Mouse (Mus musculus) left cerebral cortex, postnatal 36 days (tissue): Measurements from ENCODE around the gene Gm12185. TPM values are rescaled to one million over a fixed set of nuclear protein-coding genes. Genes with fewer than 3 reads are reported as not detected.
"Not testable (repeated sequence)": the region's sequence is repeated elsewhere in the genome, so short reads cannot be mapped to it uniquely, and the experiment has no call there.

Experiments used
- DNase-seq, 2 experiments: peaks; one replicate each; pipeline ENCODE4 v3.0.0; 2021 to 2022; ENCODE audit warnings: low spot score in 2 of 2, mixed read lengths in 1 of 2
- intact Hi-C: fragments of 180-260 bp; cut with DNase I; formaldehyde crosslinking; loops from one replicate; pipeline ENCODE4 v1.15.1; 2025
- total RNA-seq, 2 experiments: library from RNA; stranded (reverse); gene quantifications; 2 replicates each; pipeline ENCODE4 v1.2.3; 2021

Gene Gm12185
- total RNA-seq, 2 experiments from 2014 or later, result 0.15 to 0.20 TPM

DNA sequence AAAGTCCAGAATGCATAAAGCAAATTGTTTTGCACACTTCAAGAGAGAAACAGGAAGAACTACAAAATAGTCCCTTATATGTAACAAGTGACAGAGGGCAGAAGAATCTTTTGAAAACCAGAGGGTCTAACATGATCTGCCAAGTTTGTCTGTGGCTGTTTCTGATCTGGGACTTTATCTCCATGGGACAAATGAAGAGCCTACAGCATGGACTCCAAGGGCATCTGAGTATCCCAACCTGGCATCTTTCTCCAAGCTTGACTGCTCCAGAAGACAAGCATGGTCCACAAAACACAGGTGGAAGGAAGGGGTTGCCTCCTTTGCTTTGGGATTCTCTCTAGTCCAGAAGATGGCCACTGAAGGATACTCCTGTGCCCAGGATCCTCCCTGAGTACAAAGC is 65.6 kb downstream of the Gm12185 start:
- DNase-seq, intact Hi-C loops: not testable (repeated sequence)

- DNase-seq, intact Hi-C loops: not testable (repeated sequence)
These were observed 68.2 kb downstream of the Gm12185 start for GRCm38 (mm10) chr11:48923818-48924217.

DNA sequence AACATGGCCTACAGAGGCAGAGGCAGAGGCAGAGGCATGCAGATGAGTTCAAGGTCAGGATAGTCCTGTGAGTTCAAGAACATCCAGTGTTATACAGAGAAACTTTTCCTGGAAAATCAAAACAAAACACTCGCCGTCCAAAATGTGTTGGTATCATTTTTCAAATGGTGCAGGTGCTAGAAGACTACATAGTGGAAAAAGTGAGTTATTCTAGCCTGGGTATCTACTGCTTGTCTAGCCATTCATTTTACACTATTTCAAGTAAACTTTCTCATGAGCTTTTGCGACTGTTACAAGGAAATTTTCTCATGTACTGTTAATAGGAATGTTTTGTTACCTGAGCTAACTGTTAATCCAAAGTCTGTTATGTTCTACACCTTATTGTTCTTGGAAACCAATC is 73.6 kb downstream of the Gm12185 start:
- intact Hi-C loops, result no loop called here
- no peak for DNase-seq

GRCm38 (mm10) chr11:48913611-48914010 is 78.4 kb downstream of the Gm12185 start:
- intact Hi-C loops, result no loop called here
- no peak for DNase-seq

DNA sequence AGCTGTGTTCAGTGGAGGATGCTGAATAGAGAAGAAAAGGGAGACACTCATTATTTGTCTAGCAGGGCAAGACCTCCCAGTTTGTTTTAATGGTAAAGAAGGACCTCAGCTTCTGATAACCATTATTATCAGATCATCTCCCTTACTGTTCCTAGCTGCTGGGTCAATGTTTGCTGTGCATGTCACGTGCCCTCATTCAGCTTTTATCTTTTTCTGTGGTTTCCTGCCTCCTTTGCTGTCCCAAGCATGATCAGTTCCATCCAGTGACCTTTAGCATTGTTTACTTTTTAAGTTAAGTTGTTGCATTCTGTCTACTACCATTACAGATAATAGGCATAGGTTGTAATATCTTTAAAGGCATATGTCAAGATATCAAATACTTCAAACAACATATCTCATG is 83.6 kb downstream of the Gm12185 start:
- DNase-seq, result no peak
- intact Hi-C loops, result no loop called here

- no peak for DNase-seq
- intact Hi-C loops, result no loop called here
These were observed 90.0 kb downstream of the Gm12185 start, which contains the start of gene Gm5431 for GRCm38 (mm10) chr11:48902021-48902420. TSS of gene Gm5431 (minus strand) at chr11:48902214.

DNA sequence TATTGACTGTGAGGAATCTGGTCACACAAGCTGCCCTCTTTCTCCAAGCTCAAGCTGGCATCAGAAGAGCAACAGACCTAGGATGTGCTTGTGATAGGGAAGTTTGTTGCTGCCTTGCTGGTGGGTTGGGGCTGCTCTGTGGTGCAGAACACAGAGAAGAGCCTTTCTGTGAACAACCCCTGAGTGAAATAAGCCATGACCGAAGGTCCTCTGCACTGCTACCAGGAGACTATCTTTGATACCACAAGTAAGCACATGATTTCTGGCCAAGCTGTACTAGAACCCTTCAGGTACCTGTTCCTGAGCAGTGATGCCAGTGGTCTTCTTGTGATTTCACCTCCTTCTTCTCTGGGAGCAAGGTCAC is 90.5 kb downstream of the Gm12185 start:
- DNase-seq, intact Hi-C loops: not testable (repeated sequence)

DNA sequence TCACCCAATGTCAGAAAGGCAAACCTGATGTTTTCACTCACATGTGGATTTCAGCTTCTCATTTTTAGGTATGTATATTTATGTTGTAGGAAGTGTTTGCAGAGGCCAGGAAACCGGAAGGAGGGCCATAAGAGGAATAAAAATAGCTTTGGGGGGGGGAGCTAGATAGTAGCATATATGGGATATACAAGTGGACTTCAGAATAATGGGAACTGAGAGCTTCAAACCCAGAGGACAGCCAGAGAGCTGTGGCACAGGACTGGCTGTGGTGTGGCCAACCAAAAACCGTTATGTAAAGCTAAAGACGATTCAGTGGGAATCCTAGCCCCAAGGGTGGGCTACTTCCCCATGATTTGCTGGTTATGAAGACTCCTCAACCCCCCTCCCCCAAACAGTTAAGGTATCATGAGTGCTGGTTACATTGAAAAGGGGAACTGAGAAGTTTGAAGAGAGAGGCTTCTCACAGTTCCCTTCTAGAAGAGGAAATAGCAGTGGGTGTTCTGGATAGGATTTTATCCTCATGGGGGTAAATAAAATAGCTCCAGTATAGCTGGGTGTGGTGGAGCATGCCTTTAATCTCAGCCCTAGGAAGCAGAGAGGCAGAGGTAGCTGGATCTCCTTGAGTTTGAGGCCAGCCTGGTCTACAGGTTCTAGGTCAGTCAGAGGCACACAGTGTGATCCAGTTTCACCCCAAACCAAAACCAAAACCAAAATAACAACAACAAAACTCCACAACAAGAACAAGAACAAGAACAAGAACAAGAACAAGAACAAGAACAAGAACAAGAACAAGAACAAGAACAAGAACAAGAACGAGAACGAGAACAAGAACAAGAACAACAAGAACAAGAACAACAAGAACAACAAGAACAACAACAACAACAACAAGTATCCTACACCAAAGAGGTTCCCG is 91.1 kb downstream of the Gm12185 start:
- intact Hi-C loops, DNase-seq: not testable (repeated sequence)

- DNase-seq, result no peak
- intact Hi-C loops, result no loop called here
These were observed 93.1 kb downstream of the Gm12185 start for GRCm38 (mm10) chr11:48898812-48899431.

DNA sequence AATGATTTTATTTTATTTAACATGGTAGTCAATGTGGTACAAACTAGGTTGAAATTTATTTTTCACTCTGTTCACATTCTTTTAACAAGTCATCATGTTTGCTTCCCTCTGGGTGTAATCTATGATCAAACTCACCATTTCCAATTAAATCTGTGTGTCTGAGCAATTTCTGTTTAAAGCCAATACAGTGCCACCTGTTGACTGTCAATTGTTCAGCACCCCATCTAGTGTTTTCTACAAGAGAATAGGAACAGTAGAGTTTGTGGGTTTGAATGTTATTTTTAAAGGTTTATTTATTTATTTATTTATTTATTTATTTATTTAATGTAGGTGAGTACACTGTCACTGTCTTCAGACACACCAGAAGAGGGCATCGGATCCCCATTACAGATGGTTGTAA is 115.3 kb downstream of the Gm12185 start:
- DNase-seq, result no peak
- intact Hi-C loops, result loop anchor here (10.0 kb wide), 1 partner anchor 308 kb away; the partner anchor contains the start of gene Btnl9

- intact Hi-C loops, result loop anchor here (10.0 kb wide), 1 partner anchor 309 kb away; the partner anchor contains the start of gene Btnl9
- not testable (repeated sequence) for DNase-seq
These were observed 116.6 kb downstream of the Gm12185 start for GRCm38 (mm10) chr11:48875343-48875837.

GRCm38 (mm10) chr11:48874465-48874864 is 117.6 kb downstream of the Gm12185 start:
- intact Hi-C loops, result loop anchor here (1.0 to 10.0 kb wide), 3 partner anchors 229 to 398 kb away; partner anchors contain the start of gene Btnl9
- peak in 1 of 2 experiments; percentile 44 for DNase-seq

DNA sequence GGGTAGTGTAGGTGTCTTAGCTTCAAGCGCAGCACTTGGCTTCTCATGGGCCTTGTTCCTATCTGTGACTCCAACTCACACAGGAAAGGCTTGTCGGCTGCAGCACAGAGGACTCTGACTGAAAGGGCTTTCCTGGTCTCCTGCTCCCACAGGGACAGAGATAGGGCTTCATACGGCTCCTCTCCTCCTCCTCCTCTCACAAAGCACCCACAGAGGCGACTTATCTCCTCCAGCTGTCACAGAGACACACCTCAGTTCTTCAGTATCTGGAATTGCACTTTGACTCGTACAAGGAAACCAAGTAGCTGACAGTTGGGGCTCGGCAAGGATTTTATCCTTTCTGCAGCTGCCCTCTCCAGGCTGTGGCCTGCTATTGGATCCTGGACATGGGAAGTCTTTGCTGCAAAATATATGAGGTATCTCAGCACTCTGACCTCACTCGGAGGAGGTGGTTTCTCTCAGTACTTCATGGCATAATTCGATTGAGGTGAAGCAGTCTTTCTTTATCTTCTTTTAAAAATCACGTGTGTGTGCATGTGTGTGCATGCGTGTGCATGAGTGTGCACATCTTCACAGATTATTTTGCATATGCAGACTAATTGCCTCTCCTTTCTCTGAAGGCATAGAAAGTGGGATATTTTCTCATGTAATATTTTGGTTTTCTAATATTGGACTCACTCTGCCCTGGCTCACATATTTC is 118.3 kb downstream of the Gm12185 start:
- no peak for DNase-seq
- intact Hi-C loops, result loop anchor here (1.0 to 10.0 kb wide), 3 partner anchors 230 to 399 kb away; partner anchors contain the start of gene Btnl9

DNA sequence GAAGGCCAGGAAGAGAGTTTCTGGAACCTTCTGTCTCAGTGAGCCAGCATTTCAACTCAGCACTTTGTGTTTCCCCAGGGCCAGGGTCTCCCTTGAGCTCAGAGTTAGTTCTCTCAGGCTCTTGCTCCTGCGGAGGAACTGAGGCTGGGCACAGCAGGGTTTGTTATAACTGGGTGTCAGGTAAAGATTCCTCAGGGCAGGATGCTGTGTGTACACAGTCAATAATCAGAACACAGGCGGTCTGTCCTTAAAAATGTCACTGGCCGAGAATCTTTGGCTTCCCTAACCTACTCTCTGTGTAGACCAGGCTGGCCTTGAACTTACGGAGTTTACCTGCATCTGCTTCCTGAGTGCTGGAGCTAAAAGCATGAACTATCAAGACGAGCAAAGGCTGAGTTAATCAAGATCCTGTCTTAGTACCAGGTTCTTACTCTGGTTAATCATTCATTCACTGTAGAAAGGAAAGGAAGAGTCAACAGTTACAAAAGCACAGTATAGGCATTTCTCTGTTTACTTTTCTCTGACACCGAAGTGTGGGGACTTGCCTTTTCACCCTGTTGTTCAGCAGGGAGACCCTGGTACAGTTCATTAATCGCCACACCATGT is 119.2 kb downstream of the Gm12185 start:
- no peak for DNase-seq
- intact Hi-C loops, result loop anchor here (5.0 to 10.0 kb wide), 2 partner anchors 312 to 400 kb away; partner anchors contain the start of gene Btnl9

- intact Hi-C loops, result loop anchor here (5.0 to 10.0 kb wide), 2 partner anchors 313 to 400 kb away; partner anchors contain the start of gene Btnl9
- peak in 1 of 2 experiments; percentile 25 for DNase-seq
These were observed 120.0 kb downstream of the Gm12185 start for GRCm38 (mm10) chr11:48871817-48872541.

- intact Hi-C loops, result loop anchor here (5.0 to 10.0 kb wide), 2 partner anchors 314 to 401 kb away; partner anchors contain the start of gene Btnl9
- DNase-seq, result peak in 1 of 2 experiments; percentile 26
These were observed 120.7 kb downstream of the Gm12185 start, which contains the start of gene Irgm1 for GRCm38 (mm10) chr11:48871201-48871772. TSS of gene Irgm1 (minus strand) at chr11:48871683.

- DNase-seq, result no peak
- intact Hi-C loops, result loop anchor here (5.0 to 10.0 kb wide), 2 partner anchors 314 to 402 kb away; partner anchors contain the start of gene Btnl9
These were observed 121.2 kb downstream of the Gm12185 start for GRCm38 (mm10) chr11:48870781-48871180.
